Mouse (Mus musculus) erythroblast, embryonic 14.5 days (primary cell): ENCODE measurements around the gene Rbpms2.

Experiments
- GATA1 ChIP-seq: IDR thresholded peaks from 2 replicates; pipeline ENCODE4 v1.6.1; 2012; ENCODE audit warnings: low read length, inconsistent platforms, mixed read lengths
- TAL1 ChIP-seq: IDR thresholded peaks from 3 replicates; pipeline ENCODE4 v1.6.1; 2012; ENCODE audit warnings: low read length, inconsistent platforms, mixed read lengths

DNA sequence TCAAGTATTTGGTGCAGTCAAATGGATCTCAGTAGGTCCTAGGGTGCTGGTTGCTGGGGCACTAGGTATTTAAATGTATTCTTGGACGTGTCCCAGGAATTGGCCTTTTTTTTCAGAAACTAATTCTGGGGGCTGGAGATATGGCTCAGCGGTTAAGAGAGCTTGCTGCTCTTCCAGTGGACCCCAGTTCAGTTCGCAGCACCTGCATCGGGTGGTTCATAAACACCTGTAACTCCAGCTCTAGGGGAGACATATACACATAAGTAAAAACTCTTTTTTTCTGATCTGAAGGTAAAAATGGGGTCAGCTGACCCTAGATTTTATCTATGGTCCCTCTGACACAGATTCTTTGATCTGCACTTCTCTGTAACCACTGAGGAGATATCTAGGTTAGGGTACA, 8.3 kb upstream of the Rbpms2 start:
- TF ChIP-seq GATA1 (no peak), TAL1 (no peak)
